Mouse (Mus musculus) ovary, adult 18-20 months (tissue): ENCODE data around the gene Mrps16.
A peak's percentile ranks its signal among the peaks of the same experiment; 100 is the strongest.

Experiments
- DNase-seq: peaks from one replicate; pipeline ENCODE4 v3.0.0; 2022; ENCODE audit warnings: low spot score, mixed read lengths

Gene Mrps16

DNA sequence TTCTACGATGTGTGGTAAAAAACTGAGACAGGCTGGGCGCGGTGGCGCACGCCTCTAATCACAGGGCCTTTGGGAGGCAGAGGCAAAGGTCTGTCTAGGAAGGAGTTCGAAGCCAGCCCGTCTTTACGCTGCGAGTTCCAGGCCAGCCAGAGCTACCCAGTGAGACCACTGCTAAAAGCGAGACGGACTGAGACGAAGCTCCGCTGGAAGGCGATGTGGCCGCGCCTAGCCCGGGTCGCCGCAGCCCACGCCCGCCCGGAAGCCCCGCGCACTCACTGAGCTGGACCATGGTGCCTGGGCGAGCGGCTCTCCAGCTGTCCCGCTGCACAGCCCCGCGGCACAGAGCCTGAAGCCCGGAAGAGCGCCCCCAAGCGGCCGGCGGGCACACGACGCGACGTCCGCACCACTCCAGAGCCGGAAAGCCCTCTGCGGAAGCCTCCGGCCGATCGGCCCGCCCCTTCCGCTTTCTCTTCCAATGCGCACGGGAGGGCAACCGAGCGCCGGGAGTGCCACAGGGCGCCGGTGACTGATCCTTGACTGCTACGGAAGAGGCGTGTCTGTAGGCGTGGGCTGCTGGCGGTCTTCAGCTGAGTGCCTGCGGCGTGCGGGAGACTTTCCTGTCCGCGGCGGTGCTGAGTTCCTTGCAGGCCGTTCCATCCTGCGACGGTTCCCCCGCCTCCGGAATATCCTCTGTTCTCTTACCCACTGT lies at the start of gene Mrps16:
TSS of gene Mrps16 (minus strand) at position 430 of the 709 bp plus-strand sequence.
- peak; percentile 95 for DNase-seq

DNA sequence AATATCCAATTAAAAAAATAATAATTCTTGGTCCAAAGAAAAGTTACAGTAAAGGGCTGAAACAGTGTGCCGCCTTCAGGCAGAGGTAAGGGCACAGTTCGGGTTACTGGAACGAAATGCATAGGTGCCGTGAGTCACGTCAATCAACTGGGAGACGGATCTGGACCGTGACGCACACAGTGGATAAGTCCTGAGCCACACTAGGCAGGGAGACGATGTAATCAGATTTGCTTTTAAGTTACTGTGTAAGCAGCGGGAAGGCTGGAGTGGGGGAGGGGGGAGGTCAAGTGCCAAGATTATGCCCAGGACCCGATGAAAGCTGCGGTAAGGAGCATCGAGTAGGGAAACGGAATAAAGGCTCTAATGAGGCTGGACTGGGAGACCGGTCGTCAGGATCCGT lies 48.8 kb upstream of the Mrps16 start:
- DNase-seq, result no peak

DNA sequence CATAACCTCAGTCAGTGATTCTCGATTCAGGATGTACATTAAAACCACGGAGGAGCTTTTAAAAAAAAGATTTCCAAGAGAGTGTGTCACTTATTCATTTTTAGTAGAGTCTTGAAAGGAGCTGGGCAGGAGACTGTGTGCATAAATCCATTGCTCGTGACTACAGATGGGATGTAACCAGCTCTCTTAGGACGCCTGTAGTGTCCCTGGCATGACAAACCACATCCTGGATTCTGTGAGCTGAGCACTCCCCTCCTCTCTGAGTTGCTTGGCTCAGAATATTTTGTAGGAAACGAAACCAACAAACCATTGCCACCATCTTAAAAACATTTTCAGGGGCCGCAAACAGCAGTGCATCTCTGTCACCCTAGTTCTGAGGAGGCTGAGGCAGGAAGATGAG lies 43.5 kb upstream of the Mrps16 start:
- DNase-seq, result no peak

DNA sequence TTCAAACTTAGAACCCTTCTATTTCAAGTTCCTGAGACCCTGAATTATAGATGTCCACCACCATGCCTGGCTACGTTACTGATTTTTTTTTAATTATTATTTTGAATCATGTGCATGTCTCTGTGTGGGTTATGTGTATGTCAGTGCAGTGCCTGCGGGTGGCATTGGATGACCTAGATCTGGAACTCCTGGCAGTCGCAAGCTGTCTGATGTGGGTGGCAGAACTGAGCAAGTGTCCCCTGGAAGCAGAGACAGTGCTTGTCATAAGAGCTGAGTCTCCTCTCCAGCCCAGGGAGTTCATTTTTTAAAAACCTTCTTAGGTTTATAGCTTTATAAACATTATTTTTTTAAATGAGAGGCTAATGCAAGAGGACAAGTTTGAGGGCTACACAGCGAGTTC lies 39.0 kb upstream of the Mrps16 start:
- DNase-seq, result no peak

DNA sequence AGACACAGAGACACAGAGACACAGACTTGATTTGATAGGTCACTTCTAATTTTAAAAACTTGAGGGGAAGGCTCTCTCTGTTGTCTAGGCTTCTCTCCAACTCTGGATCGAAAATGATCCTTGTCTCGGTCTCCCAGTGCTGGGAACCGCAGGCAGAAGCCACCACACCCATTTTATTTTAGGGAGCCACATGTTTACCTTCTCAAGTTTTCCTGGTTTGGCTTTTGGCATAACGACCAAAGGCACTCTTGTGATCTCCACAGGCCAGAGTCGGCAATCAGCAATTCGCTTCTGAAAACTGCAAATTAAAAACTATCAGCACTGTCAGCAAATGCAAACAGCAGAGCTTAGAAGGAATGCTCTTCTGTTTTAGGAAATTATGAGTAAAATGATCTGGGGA lies 38.3 kb upstream of the Mrps16 start:
- no peak for DNase-seq

DNA sequence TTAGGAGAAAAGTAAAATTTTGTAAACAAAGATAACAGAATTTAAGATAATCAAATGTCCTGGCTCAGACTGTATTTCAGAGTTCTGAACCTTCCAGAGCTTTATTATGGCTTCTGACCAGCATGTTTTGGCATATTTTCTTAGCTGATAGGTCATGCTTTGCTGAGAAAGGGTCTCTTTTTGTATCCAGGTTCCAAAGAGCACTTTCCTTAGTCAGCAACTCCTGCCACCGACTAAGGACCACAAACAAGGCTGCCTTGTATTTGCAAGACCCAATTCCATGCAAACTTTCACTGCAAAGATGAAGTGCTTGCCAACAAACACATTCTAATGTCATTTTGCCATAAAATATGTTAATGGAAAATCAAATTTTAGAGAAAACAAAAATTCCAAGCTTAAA lies 36.4 kb upstream of the Mrps16 start:
- DNase-seq, result no peak

DNA sequence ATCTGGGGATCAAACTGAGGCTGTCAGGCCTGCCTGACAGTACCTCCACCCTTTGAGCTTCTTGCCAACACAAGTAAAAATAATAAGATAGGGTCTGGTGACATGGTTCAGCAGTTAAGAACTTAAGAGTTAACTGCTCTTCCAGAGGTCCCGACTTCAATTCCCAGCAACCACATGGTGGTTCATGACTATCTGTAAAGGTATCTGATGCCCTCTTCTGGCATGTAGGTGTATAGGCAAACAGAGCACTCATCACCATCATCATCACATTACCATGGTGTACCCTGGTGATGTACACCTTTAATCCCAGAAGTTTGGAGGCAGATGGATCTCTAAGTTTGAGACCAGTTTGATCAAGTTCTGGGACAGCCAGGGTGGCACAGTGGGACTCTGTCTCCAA lies 35.2 kb upstream of the Mrps16 start:
- no peak for DNase-seq

DNA sequence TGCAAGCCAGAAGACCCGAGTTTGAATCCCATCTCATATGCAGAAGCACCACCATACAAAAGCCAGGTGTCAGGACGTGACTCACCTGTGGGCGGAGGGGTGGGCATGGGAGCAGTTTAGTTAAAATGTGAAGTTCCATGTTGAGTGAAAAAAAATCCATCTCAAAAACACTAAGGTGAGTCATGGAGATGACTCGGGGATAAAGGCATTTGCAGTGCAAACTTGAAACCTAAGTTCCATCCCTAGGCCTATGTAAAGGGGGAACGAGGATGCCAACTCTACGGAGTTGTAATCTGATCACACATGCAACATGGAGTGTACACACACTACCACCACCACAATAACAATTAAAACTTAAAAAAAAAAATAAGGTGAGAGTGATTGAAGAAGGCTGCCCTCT lies 29.6 kb upstream of the Mrps16 start:
- no peak for DNase-seq

DNA sequence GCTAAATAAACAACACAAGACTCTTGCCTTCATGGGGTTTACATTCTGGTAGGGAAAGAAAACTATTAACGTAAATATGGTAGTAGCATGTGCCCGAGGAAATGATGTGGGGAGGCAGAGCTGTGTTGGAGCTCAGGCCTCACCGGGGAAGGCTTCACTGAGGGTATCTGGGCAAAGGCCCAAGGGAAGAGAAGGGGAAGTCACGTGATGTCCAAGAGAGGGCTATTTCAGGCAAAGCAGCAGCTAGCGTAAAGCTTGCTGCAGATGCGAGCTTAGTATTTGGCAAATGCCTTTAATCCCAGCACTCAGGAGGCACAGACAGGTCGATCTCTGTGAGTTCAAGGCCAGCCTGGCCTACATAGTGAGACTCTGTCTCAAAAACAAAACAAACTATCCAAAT lies 28.8 kb upstream of the Mrps16 start:
- DNase-seq, result no peak

DNA sequence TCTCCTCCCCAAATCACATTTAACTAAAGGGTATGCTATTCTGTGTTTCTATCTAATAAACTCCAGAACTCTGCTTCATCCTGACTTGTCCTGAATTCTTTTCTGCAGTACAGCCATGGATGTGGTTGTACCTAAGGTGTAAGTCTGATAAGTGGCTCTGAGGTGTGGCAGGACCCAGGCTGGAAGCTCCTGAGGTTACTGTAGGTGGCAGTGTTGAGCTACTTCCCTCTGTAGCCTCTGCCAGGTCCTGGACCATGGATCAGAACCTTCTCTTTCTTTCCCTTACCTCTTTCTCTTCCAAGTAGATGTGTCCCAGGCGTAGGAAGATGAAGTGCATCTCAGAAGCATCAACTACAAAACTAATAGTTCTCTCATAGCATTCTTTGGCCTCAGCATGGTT lies 6.6 kb upstream of the Mrps16 start:
- no peak for DNase-seq

DNA sequence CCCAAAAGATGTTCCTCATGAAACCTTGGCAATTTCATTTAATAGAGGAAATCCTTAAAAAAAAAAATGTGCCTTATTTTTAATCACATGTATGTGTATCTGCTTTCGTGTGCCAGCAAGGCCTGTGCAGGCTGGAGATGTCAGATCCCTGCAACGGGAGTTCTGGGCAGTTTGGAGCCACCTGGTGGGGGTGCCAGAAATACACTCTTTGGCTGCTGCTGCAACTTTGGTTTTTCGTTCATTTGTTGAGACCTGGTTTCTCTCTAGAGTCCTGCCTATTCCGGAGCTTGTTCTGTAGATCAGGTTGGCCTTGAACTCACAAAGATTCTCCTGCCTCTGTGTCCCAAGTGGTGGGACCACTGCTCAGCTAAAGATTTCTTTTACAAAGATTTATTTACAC lies 5.4 kb upstream of the Mrps16 start:
- no peak for DNase-seq

DNA sequence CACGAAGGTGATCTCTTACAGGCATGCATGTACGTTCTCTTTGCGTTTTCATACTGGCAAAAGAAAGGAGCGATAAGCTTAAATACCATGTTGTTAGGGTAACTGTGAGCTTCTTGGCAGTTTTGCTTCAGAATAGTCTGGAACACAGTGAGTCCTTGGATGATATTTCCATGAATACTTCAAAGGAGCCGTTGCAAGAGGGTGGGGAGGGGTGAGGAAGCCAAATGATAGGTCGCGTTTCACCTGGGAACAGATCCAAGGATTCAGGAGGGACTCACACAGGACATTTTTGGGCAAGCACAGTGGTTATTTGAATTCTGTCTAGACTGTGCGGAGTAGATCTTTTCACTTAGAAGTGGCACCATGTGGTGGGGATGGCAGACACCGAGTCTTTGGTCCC lies 3.8 kb upstream of the Mrps16 start:
- DNase-seq, result no peak

DNA sequence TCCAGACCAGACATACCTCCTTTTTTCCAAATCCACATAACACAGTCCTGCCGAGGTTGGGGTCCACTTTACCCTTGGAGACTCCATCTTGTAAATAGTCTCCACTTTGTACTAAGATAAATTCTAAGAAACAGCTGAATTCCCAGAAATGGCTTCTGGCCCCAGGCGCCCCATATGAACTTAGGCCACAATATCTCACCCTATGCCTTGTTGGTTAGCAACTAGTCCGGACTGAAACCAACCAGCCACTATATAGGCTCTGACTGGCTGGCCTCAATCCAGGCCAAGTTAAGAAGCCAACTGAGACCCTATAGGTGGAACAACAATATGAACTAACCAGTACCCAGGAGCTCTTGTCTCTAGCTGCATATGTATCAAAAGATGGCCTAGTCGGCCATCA lies 1.1 kb downstream of the Mrps16 start:
- DNase-seq, result no peak

DNA sequence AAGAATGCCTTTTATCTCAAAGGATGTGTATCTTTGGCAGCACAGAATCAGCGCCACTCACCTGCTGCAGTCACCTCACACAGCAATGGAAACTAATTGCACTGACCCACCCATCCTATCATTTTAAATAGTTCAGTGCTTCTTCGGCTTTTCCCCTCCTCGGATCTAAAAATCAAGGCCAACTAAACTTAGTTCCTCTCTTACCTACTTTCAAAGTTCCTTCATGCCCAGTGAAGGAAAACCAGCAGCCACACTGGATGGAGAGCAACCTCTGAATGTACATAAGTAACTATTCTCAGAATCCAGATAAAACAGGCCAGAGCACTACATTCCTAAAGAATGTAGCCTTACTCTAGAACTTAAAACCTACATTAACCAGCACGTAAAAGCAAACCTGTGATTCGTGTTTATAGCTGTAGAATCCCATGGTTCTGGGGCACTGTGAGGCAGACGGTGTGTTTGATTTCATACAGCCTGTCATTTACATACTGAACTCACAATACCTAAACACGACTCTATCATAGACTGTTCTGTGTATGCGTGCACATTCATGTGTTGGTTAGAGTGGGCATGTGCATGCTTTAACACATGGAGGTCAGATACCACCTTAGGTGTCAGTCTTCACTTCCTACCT lies 3.9 kb downstream of the Mrps16 start:
- no peak for DNase-seq

DNA sequence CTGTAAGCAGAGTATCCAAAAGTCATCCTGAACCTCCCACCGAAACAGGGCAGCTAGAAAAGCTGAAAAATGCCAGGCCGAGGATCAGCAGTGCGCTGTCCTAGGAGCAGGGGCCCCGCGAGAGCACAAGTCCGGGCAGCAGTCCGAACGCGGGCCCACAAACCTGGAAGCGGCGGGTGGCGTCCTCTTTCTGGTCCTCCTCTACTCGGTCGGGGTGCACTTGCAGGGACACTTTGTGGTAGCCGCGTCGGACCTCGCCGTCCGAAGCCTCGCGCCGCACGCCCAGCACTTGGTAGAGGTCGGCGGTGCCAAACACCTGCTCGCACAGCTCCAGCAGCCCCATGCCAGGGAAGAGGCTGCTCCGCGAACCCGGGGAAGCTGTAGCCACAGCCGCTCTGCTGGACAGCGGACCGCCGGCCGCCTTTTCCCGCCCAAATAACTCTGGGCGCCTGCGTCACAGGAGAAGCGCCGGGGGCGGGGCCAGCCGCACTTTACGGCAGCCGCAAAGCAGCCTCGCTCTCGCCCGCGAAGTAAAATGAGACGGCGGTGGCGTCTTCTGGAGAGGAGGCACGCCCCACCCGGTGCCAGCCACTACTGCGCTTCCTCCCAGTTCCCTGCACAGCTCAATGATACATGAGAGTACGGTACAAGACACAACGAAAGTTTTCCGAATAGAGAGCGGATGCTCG lies 4.8 kb downstream of the Mrps16 start, which contains the start of gene Dnajc9:
TSS of gene Dnajc9 (minus strand) at position 470 of the 689 bp plus-strand sequence.
- peak; percentile 87 for DNase-seq

DNA sequence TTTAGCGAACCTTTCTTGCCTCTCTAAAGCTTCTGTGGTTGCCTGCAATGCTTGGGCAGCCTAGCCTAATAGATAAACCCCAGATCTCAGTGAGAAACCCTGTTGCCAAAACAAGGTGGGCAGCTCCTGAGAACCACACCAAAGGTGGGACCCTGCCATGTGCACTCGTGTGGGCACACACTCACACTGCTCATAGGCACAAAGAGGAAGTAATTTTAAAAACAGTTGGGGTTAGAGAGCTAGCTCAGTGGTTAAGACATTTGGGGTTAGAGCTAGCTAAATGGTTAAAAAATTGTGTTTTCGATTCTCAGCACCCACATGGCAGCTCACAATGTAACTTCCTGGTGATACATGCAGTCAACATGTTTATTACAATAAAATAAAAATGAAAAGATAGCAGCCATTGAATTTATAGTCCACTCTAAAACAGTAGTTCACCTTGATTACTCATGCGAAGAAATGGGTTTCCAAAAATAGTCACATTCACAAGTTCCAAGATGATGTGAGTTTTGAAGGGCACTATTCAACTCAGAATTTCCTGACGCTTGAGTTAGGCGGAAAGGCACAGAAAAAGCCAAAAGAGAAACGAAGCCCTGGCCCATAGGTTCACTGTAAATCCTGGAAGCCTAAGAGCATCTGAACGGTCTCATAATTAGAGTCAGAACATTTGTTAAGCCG lies 13.5 kb downstream of the Mrps16 start:
- DNase-seq, result no peak

DNA sequence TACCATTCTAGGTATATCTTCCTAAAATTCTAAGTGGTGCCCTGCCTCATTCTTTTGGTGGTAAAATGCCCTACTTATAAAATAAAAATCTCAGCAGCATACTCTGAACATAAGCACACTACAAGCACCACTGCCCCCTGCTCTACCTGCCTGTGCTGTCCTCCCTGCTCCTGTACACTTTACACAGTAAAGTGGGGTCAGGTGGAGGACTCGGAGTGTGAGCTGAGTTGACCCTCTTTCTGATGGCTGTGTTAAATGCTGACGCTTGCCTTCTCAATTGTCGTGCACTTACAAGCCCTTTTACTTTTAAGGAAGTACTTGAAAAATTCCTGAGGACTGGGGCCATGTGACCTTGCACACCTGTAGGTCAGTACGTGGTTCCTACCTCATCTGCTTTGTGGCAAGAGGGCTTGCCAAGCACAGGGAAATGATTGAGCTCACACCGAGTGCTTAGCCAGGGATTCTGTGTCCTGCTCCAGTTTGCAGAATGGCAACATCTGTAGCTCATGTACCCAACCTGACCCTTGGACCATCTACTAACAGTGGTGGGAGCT lies 14.3 kb downstream of the Mrps16 start:
- DNase-seq, result no peak

DNA sequence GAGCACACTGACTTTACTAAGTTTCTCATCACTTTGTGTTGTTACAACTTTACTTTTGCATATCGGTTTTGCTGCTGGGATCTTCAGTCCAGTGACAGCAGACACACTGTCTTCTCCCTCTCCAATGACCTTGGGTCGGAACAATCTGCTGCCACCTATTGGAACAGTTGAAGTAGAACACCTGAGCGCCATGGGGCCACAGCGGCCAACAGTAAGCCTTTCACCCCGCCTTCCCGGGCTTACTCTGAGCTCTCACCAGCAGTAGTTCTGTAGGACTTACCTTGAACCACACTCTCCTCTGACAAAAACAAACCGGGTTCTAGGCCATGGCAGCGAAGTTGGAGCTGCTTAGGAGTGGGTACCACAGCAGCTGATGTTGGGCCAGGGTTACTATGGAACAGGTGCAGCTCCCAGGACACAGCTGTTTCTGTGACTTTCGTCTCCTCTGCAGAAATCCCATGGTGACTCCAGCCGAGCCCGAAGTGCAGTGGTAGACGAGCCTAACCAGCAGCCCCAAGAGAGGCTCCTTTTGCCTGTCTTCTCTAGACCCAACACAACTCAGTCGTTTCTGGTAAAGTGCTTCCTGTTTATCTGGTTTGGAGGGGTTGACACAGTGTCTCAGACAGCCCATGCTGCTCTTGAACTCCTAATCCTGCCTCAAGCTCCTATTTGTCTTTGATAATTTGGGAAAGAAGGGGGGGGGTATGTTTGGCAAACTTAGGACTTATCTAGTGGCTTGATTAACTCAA lies 14.9 kb downstream of the Mrps16 start:
- no peak for DNase-seq

DNA sequence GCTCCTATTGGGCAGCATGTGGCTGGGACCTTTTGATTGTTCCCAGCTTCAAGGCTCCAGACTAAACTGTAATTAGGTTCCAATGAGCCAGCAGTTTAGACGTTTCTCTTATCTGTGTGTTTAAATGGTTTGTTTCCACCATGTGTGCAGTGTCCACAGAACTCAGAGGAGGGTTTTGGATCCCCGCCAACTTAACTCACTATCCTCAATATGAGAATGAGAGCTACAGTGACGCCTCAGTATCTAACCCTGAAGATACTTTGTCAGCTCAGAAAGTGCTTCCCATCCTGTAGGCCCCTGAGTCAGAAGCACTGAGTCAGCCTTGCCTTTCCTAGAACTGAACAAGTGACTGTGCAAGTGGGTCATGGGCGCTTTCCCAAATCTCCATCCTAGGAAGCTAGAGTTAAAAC lies 16.3 kb downstream of the Mrps16 start:
- no peak for DNase-seq

DNA sequence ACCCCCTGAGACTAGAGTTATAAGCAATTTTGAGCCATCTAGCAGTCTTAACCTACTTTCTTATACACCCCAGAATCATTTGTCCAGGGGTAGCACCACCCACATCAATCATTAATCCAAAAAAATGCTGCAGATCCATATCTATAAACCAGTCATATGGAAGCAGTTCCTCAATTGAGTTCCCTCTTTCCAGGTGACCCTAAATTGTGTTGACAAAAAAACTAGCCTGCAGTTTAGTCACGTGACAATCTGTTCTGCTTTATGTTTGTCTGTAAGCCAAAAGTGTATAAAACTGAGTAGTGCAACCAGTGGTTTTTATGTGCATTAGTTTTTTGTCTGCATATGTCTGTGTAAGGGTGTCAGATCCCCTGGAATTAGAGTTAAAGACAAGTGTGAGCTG lies 21.6 kb downstream of the Mrps16 start:
- no peak for DNase-seq

DNA sequence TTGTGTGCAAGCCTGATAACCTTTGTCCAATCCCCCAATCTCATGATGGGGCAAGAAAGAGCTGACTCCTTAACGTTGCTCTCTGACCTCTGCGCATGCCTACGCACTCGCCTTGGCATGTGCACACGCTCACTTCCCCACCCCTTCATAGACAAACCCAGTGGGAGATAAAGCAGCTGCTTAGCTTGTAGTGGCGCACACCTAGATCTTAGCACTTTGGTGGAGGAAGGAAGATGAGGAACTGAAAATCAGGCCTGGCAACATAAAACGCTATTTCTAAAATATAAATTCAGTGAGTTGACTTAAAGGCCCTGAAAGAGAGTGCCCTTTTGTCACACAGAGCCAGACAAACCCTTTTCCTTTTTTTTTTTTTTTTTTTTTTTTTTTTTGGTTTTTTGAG lies 22.6 kb downstream of the Mrps16 start:
- no peak for DNase-seq

DNA sequence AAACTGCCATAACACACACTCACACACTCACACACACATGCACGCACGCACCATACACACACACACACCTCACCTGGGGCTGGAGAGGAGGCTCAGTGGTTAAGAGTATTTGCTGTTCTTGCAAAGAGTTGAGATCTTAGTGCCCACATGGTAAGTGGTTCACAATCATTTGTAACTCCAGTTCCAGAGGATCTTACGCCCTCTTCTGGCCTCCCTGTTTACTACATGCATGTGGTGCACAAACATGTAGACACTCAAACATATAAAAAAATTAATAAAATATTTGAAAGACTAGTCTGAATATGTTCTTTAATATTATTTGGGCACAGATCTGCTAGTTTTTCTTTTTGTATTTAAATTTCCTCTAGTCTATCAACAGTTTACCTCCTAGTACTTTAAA lies 25.2 kb downstream of the Mrps16 start:
- DNase-seq, result no peak
